Comparison of ENCODE assay signal across 8 mouse cellular contexts in the genomic region with DNA sequence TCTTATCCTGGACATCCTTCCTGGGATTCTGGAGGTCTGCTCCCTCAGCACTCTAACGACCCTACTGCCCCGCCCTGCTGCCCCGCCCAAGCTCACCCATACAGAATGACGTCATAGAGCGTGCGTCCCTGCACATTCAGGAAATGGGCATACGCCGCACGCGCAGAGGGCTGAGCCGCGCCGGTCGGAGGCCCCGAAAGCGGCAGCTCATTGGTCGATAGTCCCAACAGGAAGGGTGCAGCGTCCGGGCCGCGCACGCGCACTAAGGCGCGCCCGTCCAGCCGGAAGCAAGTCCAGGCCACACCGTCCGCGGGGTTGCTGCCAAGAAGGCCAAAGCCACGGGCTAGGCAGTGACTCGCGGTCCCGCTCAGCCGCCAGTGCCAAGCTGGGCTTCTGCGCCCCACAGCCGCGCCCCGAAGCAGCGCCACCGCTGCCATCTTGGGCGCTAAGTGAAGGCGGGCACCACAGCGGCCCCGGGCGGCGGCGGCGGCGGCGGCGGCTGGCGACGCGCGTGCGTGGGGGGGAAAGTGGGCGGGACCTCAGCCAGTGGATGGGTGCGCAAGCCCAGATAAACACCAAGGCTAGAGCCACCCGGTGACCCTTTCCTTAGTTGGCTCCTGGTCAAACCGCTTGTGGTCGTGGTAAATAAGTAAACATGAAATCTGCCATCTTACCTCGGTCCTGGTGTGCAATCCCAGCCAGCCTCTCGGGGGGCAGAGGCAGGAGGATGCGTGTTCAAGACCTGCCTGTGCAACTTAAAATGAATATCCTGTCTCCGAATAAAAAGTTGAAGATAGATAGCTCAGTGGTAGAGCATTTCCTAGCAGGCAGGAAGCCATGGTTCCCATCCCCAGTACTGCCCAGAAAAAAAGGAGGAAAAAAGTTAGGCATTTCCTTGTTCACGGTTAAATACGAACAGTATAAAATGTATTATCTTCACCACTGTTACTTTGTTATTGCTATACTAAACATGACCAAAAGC. TPM values are rescaled to one million over a fixed set of nuclear protein-coding genes. Genes with fewer than 3 reads are reported as not detected.
A peak's percentile ranks its signal among the peaks of the same experiment; 100 is the strongest.
DNase-seq lines count a peak whose midpoint lies in the region; ATAC-seq and TF ChIP-seq lines count a peak whose summit lies in the region.

Gene Iba57 (minus strand): TSS at position 485 of the 982 bp plus-strand sequence.

- H3K36me3 ChIP-seq in heart, embryonic 11.5 days (ENCODE audit: control insufficient read depth, insufficient read depth, low read length): no peaks in the 10 kb centered on the region
- H3K36me3 ChIP-seq in kidney, embryonic 16.5 days (ENCODE audit: insufficient read depth, low read length): peaks cover 4% of the 10 kb centered on the region; the same call in 1 of the 2 replicates
- no peaks in the 10 kb centered on the region for H3K36me3 ChIP-seq in liver, adult 2 months (ENCODE audit: control insufficient read depth, insufficient read depth, low read length)
- H3K36me3 ChIP-seq in myocyte (ENCODE audit: control insufficient read depth, insufficient read depth): no peaks in the 10 kb centered on the region
- no peaks in the 10 kb centered on the region for H3K36me3 ChIP-seq in splenic B cell, adult 2 months (ENCODE audit: control insufficient read depth, insufficient read depth, low read length, poor library complexity, severe bottlenecking)

- H3K4me3 ChIP-seq in bone marrow macrophage, adult 2 months (ENCODE audit: insufficient read depth, low read length): peak within 1 kb of the TSS; percentile 86
- peak within 1 kb of the TSS; percentile 69 for H3K4me3 ChIP-seq in embryonic fibroblast, embryonic 13.5 days (ENCODE audit: insufficient read depth, low read length)
- peak within 1 kb of the TSS; percentile 84 for H3K4me3 ChIP-seq in heart, embryonic 11.5 days (ENCODE audit: low read depth, low read length)
- H3K4me3 ChIP-seq in kidney, embryonic 16.5 days (ENCODE audit: low read length): peak within 1 kb of the TSS; percentile 79
- H3K4me3 ChIP-seq in liver, adult 2 months (ENCODE audit: insufficient read depth, low read depth, low read length): peak within 1 kb of the TSS; percentile 67
- H3K4me3 ChIP-seq in myocyte: peak within 1 kb of the TSS; percentile 36

- no peak for TF ChIP-seq CTCF in bone marrow macrophage, adult 2 months (IDR thresholded peaks at IDR 0.05; ENCODE audit: low read depth, low read length)
- no peak for TF ChIP-seq CTCF in embryonic fibroblast, embryonic 13.5 days (IDR thresholded peaks at IDR 0.05; ENCODE audit: borderline replicate concordance, insufficient read depth, low read length)
- TF ChIP-seq CTCF in liver, adult 2 months (IDR thresholded peaks at IDR 0.05; ENCODE audit: low read depth, low read length): peak; percentile 10; the same call in 1 of the 2 replicates

- H3K79me2 ChIP-seq in liver, adult 2 months (ENCODE audit: control insufficient read depth, insufficient read depth, low read length): no peaks in the 10 kb centered on the region
- H3K79me2 ChIP-seq in myocyte (ENCODE audit: control insufficient read depth, insufficient read depth): no peaks in the 10 kb centered on the region

- no peaks in the 10 kb centered on the region for H3K27me3 ChIP-seq in heart, embryonic 11.5 days (ENCODE audit: control insufficient read depth, insufficient read depth, low read length)
- H3K27me3 ChIP-seq in kidney, embryonic 16.5 days (ENCODE audit: insufficient read depth, low read length): no peaks in the 10 kb centered on the region
- H3K27me3 ChIP-seq in liver, adult 2 months (ENCODE audit: control insufficient read depth, insufficient read depth, low read length): no peaks in the 10 kb centered on the region
- peaks cover 7% of the 10 kb centered on the region for H3K27me3 ChIP-seq in myocyte (ENCODE audit: control insufficient read depth, insufficient read depth, insufficient read length)
- H3K27me3 ChIP-seq in splenic B cell, adult 2 months (ENCODE audit: control insufficient read depth, insufficient read depth, low read length, poor library complexity, severe bottlenecking): no peaks in the 10 kb centered on the region

- WGBS in heart, embryonic 11.5 days (ENCODE audit: insufficient replicate concordance): 3% methylated on average over 68 of the region's 68 CpGs
- 3% methylated on average over 61 of the region's 68 CpGs for WGBS in kidney, embryonic 16.5 days
- 2% methylated on average over 68 of the region's 68 CpGs for WGBS in liver, adult 2 months

- no peaks in the 10 kb centered on the region for H3K9me3 ChIP-seq in heart, embryonic 11.5 days (replicated peaks; ENCODE audit: control insufficient read depth, low read length)
- H3K9me3 ChIP-seq in kidney, embryonic 16.5 days (ENCODE audit: low read length): no peaks in the 10 kb centered on the region

- H3K27ac ChIP-seq in bone marrow macrophage, adult 2 months (ENCODE audit: insufficient read depth, low read depth, low read length): peak within 1 kb of the TSS; percentile 98
- peak within 1 kb of the TSS; percentile 90 for H3K27ac ChIP-seq in embryonic fibroblast, embryonic 13.5 days (ENCODE audit: insufficient read depth, low read length)
- H3K27ac ChIP-seq in heart, embryonic 11.5 days (ENCODE audit: low read depth, low read length): peak within 1 kb of the TSS; percentile 99
- peak within 1 kb of the TSS; percentile 100 for H3K27ac ChIP-seq in kidney, embryonic 16.5 days (ENCODE audit: low read length)
- H3K27ac ChIP-seq in liver, adult 2 months (replicated peaks; ENCODE audit: insufficient read depth, low read depth, low read length): peak within 1 kb of the TSS; percentile 91

- H3ac ChIP-seq in myocyte (ENCODE audit: control insufficient read depth, insufficient read length): peak within 1 kb of the TSS; percentile 56

- peak; percentile 99 for DNase-seq in A20 (ENCODE audit: low read depth, low spot score)
- peak; percentile 92 for DNase-seq in liver, adult 2 months (ENCODE audit: extremely low read depth, low read depth, low spot score)
- DNase-seq in splenic B cell, adult 2 months (ENCODE audit: low read depth, low spot score): peak; percentile 99

- peak within 1 kb of the TSS; percentile 62 for H3K4me2 ChIP-seq in heart, embryonic 11.5 days
- peak within 1 kb of the TSS; percentile 74 for H3K4me2 ChIP-seq in kidney, embryonic 16.5 days (replicated peaks; ENCODE audit: low read depth, low read length)
- peak within 1 kb of the TSS; percentile 92 for H3K4me2 ChIP-seq in myocyte (ENCODE audit: low read depth)

- peak within 1 kb of the TSS; percentile 97 for H3K9ac ChIP-seq in heart, embryonic 11.5 days (ENCODE audit: low read depth, low read length)
- H3K9ac ChIP-seq in kidney, embryonic 16.5 days (replicated peaks; ENCODE audit: low read length): peak within 1 kb of the TSS; percentile 96
- H3K9ac ChIP-seq in liver, adult 2 months (ENCODE audit: low read depth, low read length): peak within 1 kb of the TSS; percentile 96

- H3K4me1 ChIP-seq in bone marrow macrophage, adult 2 months (ENCODE audit: control insufficient read depth, insufficient read depth, low read length): peaks cover 28% of the 10 kb centered on the region
- no peaks in the 10 kb centered on the region for H3K4me1 ChIP-seq in embryonic fibroblast, embryonic 13.5 days (ENCODE audit: control insufficient read depth, insufficient read depth, low read length)
- H3K4me1 ChIP-seq in heart, embryonic 11.5 days (ENCODE audit: control insufficient read depth, insufficient read depth, low read length): peaks cover 27% of the 10 kb centered on the region
- peaks cover 13% of the 10 kb centered on the region for H3K4me1 ChIP-seq in kidney, embryonic 16.5 days (ENCODE audit: insufficient read depth, low read length)
- H3K4me1 ChIP-seq in liver, adult 2 months (ENCODE audit: control insufficient read depth, insufficient read depth, low read length): peaks cover 4% of the 10 kb centered on the region; the same call in 1 of the 2 replicates

- ATAC-seq in heart, embryonic 11.5 days (replicated peaks; ENCODE audit: insufficient number of reproducible peaks, low FRiP score, low TSS enrichment): peak; percentile 97
- peak; percentile 99 for ATAC-seq in kidney, embryonic 16.5 days (ENCODE audit: low FRiP score, low TSS enrichment)

- no peak for TF ChIP-seq POLR2A in bone marrow macrophage, adult 2 months (IDR thresholded peaks at IDR 0.05; ENCODE audit: borderline replicate concordance, low read depth, low read length)
- no peak; the same call in none of the 2 replicates for TF ChIP-seq POLR2A in embryonic fibroblast, embryonic 13.5 days (IDR thresholded peaks at IDR 0.05; ENCODE audit: low read depth, low read length)
- TF ChIP-seq POLR2A in liver, adult 2 months (IDR thresholded peaks at IDR 0.05; ENCODE audit: extremely low read depth, insufficient read depth, low read length): peak; percentile 59; the same call in 1 of the 2 replicates
- peak; percentile 87 for TF ChIP-seq POLR2A in myocyte (IDR thresholded peaks at IDR 0.05; ENCODE audit: insufficient read length, low read depth)

TF ChIP-seq in myocyte, 11 proteins besides CTCF, POLR2A, EP300 and RAD21:
- peak; percentile 45 for TF ChIP-seq SRF (IDR thresholded peaks at IDR 0.05; ENCODE audit: control insufficient read depth, insufficient read length, low read depth)
- peak; percentile 88 for TF ChIP-seq POLR2AphosphoS2 (IDR thresholded peaks at IDR 0.05; ENCODE audit: insufficient read length, low read depth)
- no peak for TF ChIP-seq MAX (IDR thresholded peaks at IDR 0.05; ENCODE audit: low read depth)
- no peak for TF ChIP-seq TCF3 (IDR thresholded peaks at IDR 0.05; ENCODE audit: insufficient read length, low read depth)
- TF ChIP-seq E2F4 (IDR thresholded peaks at IDR 0.05; ENCODE audit: insufficient read depth): no peak
- peak in 1 of 3 experiments; percentile 22 for TF ChIP-seq MYOG (IDR thresholded peaks at IDR 0.05; ENCODE audit: control insufficient read depth in 1 of 3, insufficient read depth in 1 of 3, insufficient read length in 2 of 3, low read depth in 2 of 3)
- no peak for TF ChIP-seq USF1 (IDR thresholded peaks at IDR 0.05; ENCODE audit: low read depth)
- no peak for TF ChIP-seq TCF12 (IDR thresholded peaks at IDR 0.05; ENCODE audit: insufficient read depth, poor library complexity, severe bottlenecking)
- no peak for TF ChIP-seq CEBPB (IDR thresholded peaks at IDR 0.05; ENCODE audit: insufficient read depth, poor library complexity, severe bottlenecking)

RNA-seq across cellular contexts. Expression of gene Iba57, which starts in this region (rescaled TPM):
- 3.3 and 4.7 TPM in 2 replicates for polyA plus RNA-seq in bone marrow macrophage, adult 2 months (2012; ENCODE audit: insufficient read depth, insufficient read length, missing spikeins)
- 2.1 and 2.4 TPM in 2 replicates for polyA plus RNA-seq in embryonic fibroblast, embryonic 13.5 days (2011; ENCODE audit: insufficient read length, low read depth, missing spikeins)
- 3.8 and 5.3 TPM in 2 replicates for polyA plus RNA-seq in heart, embryonic 11.5 days (2014; fragmentation: Nextera tagmentation; extraction: Ambion mirVana)
- polyA plus RNA-seq in kidney, embryonic 16.5 days (2015; fragmentation: Nextera tagmentation; extraction: Ambion mirVana): 6.9 and 8.5 TPM in 2 replicates
- 5.3 and 6.4 TPM in 2 replicates for total RNA-seq in liver, adult 2 months (2014; rRNA removed)
- 6.8 and 7.3 TPM in 2 replicates for polyA plus RNA-seq in liver, adult 2 months (2012; rRNA removed)
- polyA plus RNA-seq in myocyte (2012; fragmentation: generic; extraction: Trizol): 3.8 TPM

Comparison
In these comparisons a context has a peak if more than half of its experiments do, and no peak if none do; other contexts are left out.
1. Peak in every context shown above with its lines: DNase-seq, ATAC-seq, H3K4me3 ChIP-seq and H3K27ac ChIP-seq.
2. H3K4me3 ChIP-seq: peak in every context shown above with its lines; median percentile 86 in bone marrow macrophage, adult 2 months; 84 in heart, embryonic 11.5 days; 79 in kidney, embryonic 16.5 days; 69 in embryonic fibroblast, embryonic 13.5 days; 67 in liver, adult 2 months; 36 in myocyte.
3. POLR2A ChIP-seq: peak in liver, adult 2 months (single experiment) and myocyte (single experiment); none in bone marrow macrophage, adult 2 months (single experiment) and embryonic fibroblast, embryonic 13.5 days (single experiment).